Mouse (Mus musculus): Measurements from ENCODE around the gene Actr3b. TPM values are rescaled to one million over a fixed set of nuclear protein-coding genes. Genes with fewer than 3 reads are reported as not detected.

The Actr3b gene
- polyA plus RNA-seq, 1 experiment from 2014 or later: 55.1 TPM

DNA sequence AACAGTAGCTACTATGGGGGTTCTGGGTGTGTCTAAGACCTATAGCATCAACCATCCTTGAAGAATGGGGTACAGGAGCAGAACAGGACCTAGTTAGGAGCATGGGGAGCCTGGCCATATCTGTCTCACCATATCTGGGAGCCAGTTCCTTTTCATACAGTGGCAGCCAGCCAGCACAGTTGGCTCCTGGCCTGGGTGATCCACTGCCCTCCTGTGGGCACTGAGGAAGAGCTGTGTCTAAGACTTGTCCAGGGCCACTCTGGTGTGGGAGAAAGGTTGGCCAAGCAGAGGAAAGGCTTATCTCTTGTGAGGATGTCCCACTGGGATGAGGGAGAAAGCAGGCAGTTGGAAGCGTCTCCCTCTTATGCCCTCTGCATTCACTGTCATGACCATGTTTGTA is 131.5 kb downstream of the Actr3b start:
- 88% methylated on average over 1 of the region's 1 CpGs for whole genome bisulfite sequencing
- H3K9ac ChIP-seq (ENCODE audit: low read depth, low read length): no peak overlapping the region
- no peaks in the 10 kb centered on the region for H3K36me3 ChIP-seq (ENCODE audit: control insufficient read depth, insufficient read depth, low read length)
- no peak overlapping the region for H3K4me2 ChIP-seq (ENCODE audit: low read length)
- H3K4me1 ChIP-seq (ENCODE audit: control insufficient read depth, insufficient read depth, low read depth, low read length): peaks cover 3% of the 10 kb centered on the region
- no peak overlapping the region for H3K4me3 ChIP-seq (ENCODE audit: low read length)
- ATAC-seq: 0 out of 2 replicates have a peak, but pooled peaks have one; percentile 27
- no peaks in the 10 kb centered on the region for H3K9me3 ChIP-seq (ENCODE audit: control insufficient read depth, low read length)
- H3K27ac ChIP-seq (ENCODE audit: low read depth, low read length): no peak overlapping the region
- H3K27me3 ChIP-seq (replicated peaks; ENCODE audit: control insufficient read depth, insufficient read depth, low read length): no peaks in the 10 kb centered on the region

Other genes with a start within 250 kb of the Actr3b start
- 0.10 and 0.22 TPM in 2 replicates for gene Cct8l1, start 243.9 kb upstream of the Actr3b start, polyA plus RNA-seq (2015; fragmentation: Nextera tagmentation; extraction: Ambion mirVana)
- 4.1 and 5.5 TPM in 2 replicates for gene Xrcc2, start 54.2 kb upstream of the Actr3b start, polyA plus RNA-seq (2015; fragmentation: Nextera tagmentation; extraction: Ambion mirVana)
- 0.11 TPM in 1 of 2 replicates, not detected in the other for gene Gm21663, start 182.4 kb downstream of the Actr3b start, polyA plus RNA-seq (2015; fragmentation: Nextera tagmentation; extraction: Ambion mirVana)
- 0.11 and 0.25 TPM in 2 replicates for gene Gm21671, start 194.4 kb downstream of the Actr3b start, polyA plus RNA-seq (2015; fragmentation: Nextera tagmentation; extraction: Ambion mirVana)
- gene Gm21680, start 212.7 kb downstream of the Actr3b start, polyA plus RNA-seq (2015; fragmentation: Nextera tagmentation; extraction: Ambion mirVana): 0.19 and 0.21 TPM in 2 replicates
- 0.20 TPM in 1 of 2 replicates, not detected in the other for gene Gm21698, start 228.7 kb downstream of the Actr3b start, polyA plus RNA-seq (2015; fragmentation: Nextera tagmentation; extraction: Ambion mirVana)
- 0.18 and 0.41 TPM in 2 replicates for gene Gm1979, start 244.8 kb downstream of the Actr3b start, polyA plus RNA-seq (2015; fragmentation: Nextera tagmentation; extraction: Ambion mirVana)

All from hindbrain, embryonic 16.5 days (tissue).